9 mouse cellular contexts compared by ENCODE assay signal in genomic region chr11:16800507-16800906, GRCm38 (mm10). TPM values are rescaled to one million over a fixed set of nuclear protein-coding genes. Genes with fewer than 3 reads are reported as not detected.
DNase-seq lines count a peak whose midpoint lies in the region; ATAC-seq lines count a peak whose summit lies in the region.
"Had no signal": no experiment of that assay in that cellular context is flagged by ENCODE, and none has a peak within 500 bp of the region (broad histone marks: within the 10 kb centered on the region; RNA-seq: fewer than 3 reads in every experiment).

No protein-coding gene starts in this region.

- H3K27ac ChIP-seq in heart, embryonic 10.5 days, result no peak overlapping the region
- no peak overlapping the region for H3K27ac ChIP-seq in heart, embryonic 16.5 days (ENCODE audit: low read length)
- H3K27ac ChIP-seq in liver, embryonic 15.5 days (replicated peaks), result peak overlapping the region; percentile 14; the same call in 1 of the 2 replicates
- H3K27ac ChIP-seq: hindbrain, embryonic 12.5 days had no signal

- peaks cover 8% of the 10 kb centered on the region; the same call in 1 of the 2 replicates for H3K27me3 ChIP-seq in heart, embryonic 10.5 days (ENCODE audit: insufficient read depth, poor library complexity, severe bottlenecking)
- H3K27me3 ChIP-seq in heart, embryonic 16.5 days (ENCODE audit: control insufficient read depth, insufficient read depth, low read length), result no peaks in the 10 kb centered on the region
- no peaks in the 10 kb centered on the region; the same call in 1 of the 2 replicates for H3K27me3 ChIP-seq in liver, embryonic 15.5 days
- H3K27me3 ChIP-seq: hindbrain, embryonic 12.5 days had no signal

- WGBS in heart, embryonic 10.5 days, result 67% methylated on average over 6 of the region's 6 CpGs
- 25% methylated on average over 6 of the region's 6 CpGs for WGBS in heart, embryonic 16.5 days
- 66% methylated on average over 6 of the region's 6 CpGs for WGBS in liver, embryonic 15.5 days (ENCODE audit: insufficient replicate concordance)

- 0 out of 2 replicates have a peak, but pooled peaks cover 4% of the 10 kb centered on the region for H3K4me1 ChIP-seq in heart, embryonic 10.5 days
- peaks cover 11% of the 10 kb centered on the region for H3K4me1 ChIP-seq in heart, embryonic 16.5 days (ENCODE audit: control insufficient read depth, insufficient read depth, low read length)
- H3K4me1 ChIP-seq in liver, embryonic 15.5 days (replicated peaks), result 0 out of 2 replicates have a peak, but pooled peaks cover 4% of the 10 kb centered on the region
- H3K4me1 ChIP-seq: hindbrain, embryonic 12.5 days had no signal

- no peaks in the 10 kb centered on the region for H3K36me3 ChIP-seq in heart, embryonic 10.5 days
- H3K36me3 ChIP-seq in heart, embryonic 16.5 days (ENCODE audit: control insufficient read depth, insufficient read depth), result no peaks in the 10 kb centered on the region
- no peaks in the 10 kb centered on the region for H3K36me3 ChIP-seq in liver, embryonic 15.5 days (replicated peaks)
- H3K36me3 ChIP-seq: hindbrain, embryonic 12.5 days had no signal

- peak; percentile 99 for DNase-seq in heart, adult 11 months
- no peak for DNase-seq in heart, embryonic 10.5 days (ENCODE audit: low spot score)
- peak; percentile 62 for DNase-seq in testis, postnatal 14 days (ENCODE audit: low spot score)
- DNase-seq in right cerebral cortex, postnatal 36 days (ENCODE audit: low spot score in 2 of 2), result no peak
- DNase-seq in spleen, adult 18-20 months, result no peak

- H3K4me3 ChIP-seq in heart, embryonic 10.5 days, result no peak overlapping the region
- no peak overlapping the region for H3K4me3 ChIP-seq in heart, embryonic 16.5 days (ENCODE audit: low read length)
- H3K4me3 ChIP-seq in liver, embryonic 15.5 days (replicated peaks), result no peak overlapping the region
- H3K4me3 ChIP-seq: hindbrain, embryonic 12.5 days had no signal

- H3K4me2 ChIP-seq in heart, embryonic 16.5 days (ENCODE audit: low read depth, low read length), result peak overlapping the region; percentile 41
- no peak overlapping the region for H3K4me2 ChIP-seq in liver, embryonic 15.5 days
- H3K4me2 ChIP-seq: hindbrain, embryonic 12.5 days had no signal

- no peaks in the 10 kb centered on the region for H3K9me3 ChIP-seq in heart, embryonic 10.5 days
- H3K9me3 ChIP-seq in heart, embryonic 16.5 days (replicated peaks; ENCODE audit: control insufficient read depth, low read length), result no peaks in the 10 kb centered on the region
- no peaks in the 10 kb centered on the region for H3K9me3 ChIP-seq in liver, embryonic 15.5 days (replicated peaks)
- H3K9me3 ChIP-seq: hindbrain, embryonic 12.5 days had no signal

- ATAC-seq in heart, embryonic 16.5 days (replicated peaks; ENCODE audit: extremely low read depth, insufficient read depth, low FRiP score), result peak; percentile 95
- peak; percentile 75 for ATAC-seq in liver, embryonic 15.5 days (ENCODE audit: insufficient read depth)
- no peak for ATAC-seq in granulocyte monocyte progenitor cell, adult 5-6 weeks (replicated peaks; ENCODE audit: poor library complexity, severe bottlenecking)

- H3K9ac ChIP-seq in heart, embryonic 16.5 days (ENCODE audit: low read length), result no peak overlapping the region
- no peak overlapping the region for H3K9ac ChIP-seq in liver, embryonic 15.5 days
- H3K9ac ChIP-seq: hindbrain, embryonic 12.5 days had no signal

RNA-seq across cellular contexts. Expression of gene Egfr, which starts 48.5 kb away (rescaled TPM):
- 1.9 and 3.1 TPM in 2 replicates for polyA plus RNA-seq in heart, embryonic 10.5 days (2016; fragmentation: Nextera tagmentation; extraction: Ambion mirVana)
- 3.3 and 5.3 TPM in 2 replicates for polyA plus RNA-seq in heart, embryonic 16.5 days (2015; fragmentation: Nextera tagmentation; extraction: Ambion mirVana)
- 1.1 and 1.6 TPM in 2 replicates for polyA plus RNA-seq in liver, embryonic 15.5 days (2015; fragmentation: Nextera tagmentation; extraction: Ambion mirVana)
- total RNA-seq in granulocyte monocyte progenitor cell, adult 5-6 weeks (2014; fragmentation: Nextera tagmentation), result not detected in 2 replicates
- total RNA-seq in granulocyte monocyte progenitor cell, adult 5-6 weeks (2017), result 0.09 TPM in 1 of 2 replicates, not detected in the other

Comparison
In these comparisons a context has a peak if more than half of its experiments do, and no peak if none do; other contexts are left out.
1. DNase-seq: peak in heart, adult 11 months (single experiment) and testis, postnatal 14 days (single experiment); none in heart, embryonic 10.5 days (single experiment), right cerebral cortex, postnatal 36 days (0 of 2) and spleen, adult 18-20 months (0 of 2).